Mouse (Mus musculus): ENCODE data around the gene 5730596B20Rik. TPM values are rescaled to one million over a fixed set of nuclear protein-coding genes. Genes with fewer than 3 reads are reported as not detected.

The 5730596B20Rik gene
- polyA plus RNA-seq, 1 experiment from 2014 or later, result 0.57 TPM

DNA sequence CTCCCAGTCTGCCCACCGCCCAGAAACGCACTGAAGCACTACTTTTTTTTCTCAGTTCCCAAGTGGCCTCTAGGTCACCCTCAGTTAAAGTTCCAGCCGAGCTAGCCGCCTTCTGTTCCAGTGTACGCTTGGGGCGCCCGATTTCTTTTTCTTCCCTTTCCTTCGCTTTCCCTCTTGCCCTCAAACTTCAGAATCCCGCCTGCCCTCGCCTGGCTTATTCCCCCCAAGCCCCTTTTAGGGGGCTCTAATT lies 25.7 kb downstream of the 5730596B20Rik start:
- H3K27ac ChIP-seq (ENCODE audit: low read depth, low read length), result no peak overlapping the region
- WGBS (ENCODE audit: insufficient replicate concordance), result 0% methylated on average over 10 of the region's 10 CpGs
- H3K4me3 ChIP-seq (ENCODE audit: low read depth, low read length), result peak overlapping the region; percentile 36
- no peaks in the 10 kb centered on the region for H3K9me3 ChIP-seq (replicated peaks; ENCODE audit: control insufficient read depth, low read length)
- H3K27me3 ChIP-seq (ENCODE audit: control insufficient read depth, insufficient read depth, low read length), result peaks cover 100% of the 10 kb centered on the region
- peak overlapping the region; percentile 66 for H3K4me2 ChIP-seq
- ATAC-seq (replicated peaks; ENCODE audit: insufficient number of reproducible peaks, low FRiP score, low TSS enrichment), result no peak
- peak overlapping the region; percentile 64; the same call in 1 of the 2 replicates for H3K9ac ChIP-seq (ENCODE audit: low read depth, low read length)
- no peaks in the 10 kb centered on the region for H3K36me3 ChIP-seq (ENCODE audit: control insufficient read depth, insufficient read depth, low read length)
- peaks cover 12% of the 10 kb centered on the region for H3K4me1 ChIP-seq (ENCODE audit: control insufficient read depth, insufficient read depth, low read length)

DNA sequence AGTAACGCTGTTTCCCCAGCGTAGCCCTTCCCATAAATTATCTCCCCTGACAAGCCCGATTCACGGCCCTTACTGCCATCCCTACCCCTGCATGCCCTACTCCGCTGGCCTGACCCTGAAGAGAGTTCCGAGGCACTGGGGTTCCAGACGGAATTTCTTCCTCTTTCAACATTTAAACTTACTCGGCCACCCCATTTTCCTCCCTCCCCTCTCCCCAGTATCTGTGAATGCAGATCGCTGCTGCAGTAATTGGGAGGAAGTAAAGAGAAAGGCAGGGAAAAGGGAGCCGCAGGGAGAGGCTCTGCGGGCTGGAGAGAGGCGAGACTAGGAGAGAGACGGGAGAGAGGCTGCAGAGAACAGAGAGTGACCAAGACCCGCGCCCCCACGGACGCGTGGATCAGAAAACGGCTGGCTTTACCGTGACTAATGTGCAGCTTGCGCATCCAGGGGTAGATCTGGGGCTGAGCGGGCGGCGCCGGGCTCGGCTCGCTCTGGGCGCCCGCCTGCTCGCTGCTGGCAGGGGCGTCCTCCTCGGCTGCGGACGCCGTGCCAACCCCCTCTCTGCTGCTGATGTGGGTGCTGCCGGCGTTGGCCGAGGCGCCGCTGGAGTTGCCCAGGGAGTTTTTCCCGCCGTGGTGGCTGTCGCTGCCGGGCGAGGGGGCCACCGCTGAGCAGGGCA lies 26.2 kb downstream of the 5730596B20Rik start:
- no peak for ATAC-seq (replicated peaks; ENCODE audit: insufficient number of reproducible peaks, low FRiP score, low TSS enrichment)
- H3K4me3 ChIP-seq (ENCODE audit: low read depth, low read length), result peak overlapping the region; percentile 36
- H3K4me2 ChIP-seq, result peak overlapping the region; percentile 66
- 0 out of 2 replicates have a peak overlapping the region, but pooled peaks have one; percentile 29 for H3K27ac ChIP-seq (ENCODE audit: low read depth, low read length)
- H3K9me3 ChIP-seq (replicated peaks; ENCODE audit: control insufficient read depth, low read length), result no peaks in the 10 kb centered on the region
- under 1% methylated on average over 46 of the region's 46 CpGs for WGBS (ENCODE audit: insufficient replicate concordance)
- H3K9ac ChIP-seq (ENCODE audit: low read depth, low read length), result peak overlapping the region; percentile 64; the same call in 1 of the 2 replicates
- H3K4me1 ChIP-seq (ENCODE audit: control insufficient read depth, insufficient read depth, low read length), result peaks cover 12% of the 10 kb centered on the region
- H3K27me3 ChIP-seq (ENCODE audit: control insufficient read depth, insufficient read depth, low read length), result peaks cover 100% of the 10 kb centered on the region
- no peaks in the 10 kb centered on the region for H3K36me3 ChIP-seq (ENCODE audit: control insufficient read depth, insufficient read depth, low read length)

DNA sequence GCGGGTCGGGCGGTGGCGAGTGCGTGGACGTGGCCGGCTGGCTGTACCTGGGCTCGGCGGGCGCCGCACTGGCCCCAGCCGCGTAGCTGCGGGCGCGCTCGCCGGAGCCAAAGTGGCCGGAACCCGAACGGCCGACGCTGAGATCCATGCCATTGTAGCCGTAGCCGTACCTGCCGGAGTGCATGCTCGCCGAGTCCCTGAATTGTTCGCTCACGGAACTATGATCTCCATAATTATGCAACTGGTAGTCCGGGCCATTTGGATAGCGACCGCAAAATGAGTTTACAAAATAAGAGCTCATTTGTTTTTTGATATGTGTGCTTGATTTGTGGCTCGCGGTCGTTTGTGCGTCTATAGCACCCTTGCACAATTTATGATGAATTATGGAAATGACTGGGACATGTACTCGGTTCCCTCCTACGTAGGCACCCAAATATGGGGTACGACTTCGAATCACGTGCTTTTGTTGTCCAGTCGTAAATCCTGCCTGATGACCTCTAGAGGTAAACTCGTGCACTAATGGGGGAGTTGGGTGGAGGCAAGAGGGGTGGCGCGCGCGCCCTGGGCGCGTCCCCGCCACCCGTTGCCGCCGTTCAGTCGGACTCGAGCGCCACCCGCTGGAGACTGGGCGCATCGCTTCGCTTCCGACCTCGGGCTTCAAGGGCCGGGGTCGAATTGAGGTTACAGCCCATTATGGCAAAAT lies 26.9 kb downstream of the 5730596B20Rik start, which contains the start of gene Hoxa5:
Hoxa5 (minus strand) TSS at position 538 of the 703 bp plus-strand sequence.
- no peak; the same call in 1 of the 2 replicates for ATAC-seq (replicated peaks; ENCODE audit: insufficient number of reproducible peaks, low FRiP score, low TSS enrichment)
- 0 out of 2 replicates have a peak within 1 kb of the TSS, but pooled peaks have one; percentile 29 for H3K27ac ChIP-seq (ENCODE audit: low read depth, low read length)

DNA sequence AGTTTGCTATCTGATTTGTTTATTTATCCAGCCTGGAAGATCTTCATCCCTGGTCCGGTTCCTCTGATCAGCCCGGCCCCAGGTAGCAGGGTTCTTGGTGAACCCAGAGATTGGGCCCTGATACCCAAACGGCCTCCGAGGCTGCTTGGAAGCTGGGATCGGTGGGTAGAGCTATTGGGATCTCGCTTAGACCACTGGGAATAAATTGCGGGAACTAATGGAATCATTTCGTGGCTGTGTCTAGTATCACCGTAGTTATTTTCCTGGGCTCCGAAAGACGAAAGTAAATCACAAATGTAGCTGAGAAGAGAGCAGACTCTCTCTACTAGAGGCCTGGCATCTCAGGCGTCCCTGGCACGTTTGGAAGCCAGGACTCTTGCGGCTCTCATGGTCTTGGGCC lies 27.9 kb downstream of the 5730596B20Rik start:
- ATAC-seq (replicated peaks; ENCODE audit: insufficient number of reproducible peaks, low FRiP score, low TSS enrichment), result no peak
- Histone ChIP-seq H3K27ac (ENCODE audit: low read depth, low read length) (no peak overlapping the region), H3K27me3 (ENCODE audit: control insufficient read depth, insufficient read depth, low read length) (peaks cover 100% of the 10 kb centered on the region), H3K36me3 (ENCODE audit: control insufficient read depth, insufficient read depth, low read length) (no peaks in the 10 kb centered on the region), H3K9me3 (replicated peaks; ENCODE audit: control insufficient read depth, low read length) (no peaks in the 10 kb centered on the region), H3K4me3 (ENCODE audit: low read depth, low read length) (no peak overlapping the region), H3K4me2 (no peak overlapping the region), H3K9ac (ENCODE audit: low read depth, low read length) (no peak overlapping the region), H3K4me1 (ENCODE audit: control insufficient read depth, insufficient read depth, low read length) (peaks cover 12% of the 10 kb centered on the region)
- 4% methylated on average over 14 of the region's 14 CpGs for WGBS (ENCODE audit: insufficient replicate concordance)

More for the DNA sequence above, 26.9 kb downstream of the 5730596B20Rik start, which contains the start of gene Hoxa5:
- no peaks in the 10 kb centered on the region for H3K36me3 ChIP-seq (ENCODE audit: control insufficient read depth, insufficient read depth, low read length)
- H3K9ac ChIP-seq (ENCODE audit: low read depth, low read length), result peak within 1 kb of the TSS; percentile 64; the same call in 1 of the 2 replicates
- no peaks in the 10 kb centered on the region for H3K9me3 ChIP-seq (replicated peaks; ENCODE audit: control insufficient read depth, low read length)
- H3K4me1 ChIP-seq (ENCODE audit: control insufficient read depth, insufficient read depth, low read length), result peaks cover 12% of the 10 kb centered on the region
- WGBS (ENCODE audit: insufficient replicate concordance), result under 1% methylated on average over 65 of the region's 65 CpGs
- H3K4me2 ChIP-seq, result peak within 1 kb of the TSS; percentile 66
- H3K27me3 ChIP-seq (ENCODE audit: control insufficient read depth, insufficient read depth, low read length), result peaks cover 100% of the 10 kb centered on the region
- peak within 1 kb of the TSS; percentile 36 for H3K4me3 ChIP-seq (ENCODE audit: low read depth, low read length)

DNA sequence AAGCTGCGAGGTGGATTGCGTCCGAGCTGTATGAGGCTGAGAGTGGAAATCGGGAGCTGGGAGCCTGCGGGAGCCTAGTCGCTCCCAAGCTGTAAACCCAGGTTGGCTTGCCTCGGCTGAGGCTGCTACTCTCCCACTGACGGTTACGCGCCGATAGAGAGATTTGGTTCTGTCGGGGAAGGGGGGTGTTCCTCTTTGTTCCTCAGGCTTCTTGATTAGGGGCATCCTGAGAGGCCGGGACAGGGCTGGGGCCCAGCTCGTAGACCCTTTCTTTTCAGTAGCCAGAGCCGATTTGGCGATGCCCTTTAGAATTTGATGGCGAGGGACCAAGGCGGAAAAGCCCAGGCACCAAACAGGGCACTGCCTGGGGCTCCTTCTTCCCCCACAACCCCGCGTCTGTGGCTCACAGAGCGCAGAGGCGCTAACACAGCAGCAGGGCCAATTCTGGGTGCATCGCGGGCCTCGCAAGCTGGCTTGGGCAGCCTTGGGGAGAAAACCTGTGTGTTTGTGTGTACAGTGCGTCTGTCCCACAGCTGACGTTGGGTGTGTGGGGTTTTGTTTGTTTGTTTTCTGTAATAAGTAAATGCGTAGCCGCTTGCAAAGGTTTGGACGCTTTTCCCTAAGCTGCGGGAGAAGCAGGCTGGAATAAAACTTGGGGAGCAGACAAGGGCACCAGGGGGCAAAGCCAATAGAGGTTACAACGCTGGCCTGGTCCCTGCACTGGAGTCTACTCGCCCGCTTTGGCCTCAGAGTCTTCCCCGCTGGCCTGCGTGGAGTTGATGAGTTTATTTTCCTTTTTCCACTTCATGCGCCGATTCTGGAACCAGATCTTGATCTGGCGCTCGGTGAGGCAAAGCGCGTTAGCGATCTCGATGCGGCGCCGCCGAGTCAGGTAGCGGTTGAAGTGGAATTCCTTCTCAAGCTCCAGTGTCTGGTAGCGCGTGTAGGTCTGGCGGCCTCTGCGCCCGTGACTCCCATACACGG lies 28.6 kb downstream of the 5730596B20Rik start:
- peaks cover 12% of the 10 kb centered on the region for H3K4me1 ChIP-seq (ENCODE audit: control insufficient read depth, insufficient read depth, low read length)
- no peaks in the 10 kb centered on the region for H3K9me3 ChIP-seq (replicated peaks; ENCODE audit: control insufficient read depth, low read length)
- ATAC-seq (replicated peaks; ENCODE audit: insufficient number of reproducible peaks, low FRiP score, low TSS enrichment), result no peak
- under 1% methylated on average over 55 of the region's 55 CpGs for WGBS (ENCODE audit: insufficient replicate concordance)
- no peak overlapping the region for H3K27ac ChIP-seq (ENCODE audit: low read depth, low read length)
- no peaks in the 10 kb centered on the region for H3K36me3 ChIP-seq (ENCODE audit: control insufficient read depth, insufficient read depth, low read length)
- H3K4me2 ChIP-seq, result peak overlapping the region; percentile 20
- H3K27me3 ChIP-seq (ENCODE audit: control insufficient read depth, insufficient read depth, low read length), result peaks cover 99% of the 10 kb centered on the region
- H3K4me3 ChIP-seq (ENCODE audit: low read depth, low read length), result no peak overlapping the region
- H3K9ac ChIP-seq (ENCODE audit: low read depth, low read length), result no peak overlapping the region

DNA sequence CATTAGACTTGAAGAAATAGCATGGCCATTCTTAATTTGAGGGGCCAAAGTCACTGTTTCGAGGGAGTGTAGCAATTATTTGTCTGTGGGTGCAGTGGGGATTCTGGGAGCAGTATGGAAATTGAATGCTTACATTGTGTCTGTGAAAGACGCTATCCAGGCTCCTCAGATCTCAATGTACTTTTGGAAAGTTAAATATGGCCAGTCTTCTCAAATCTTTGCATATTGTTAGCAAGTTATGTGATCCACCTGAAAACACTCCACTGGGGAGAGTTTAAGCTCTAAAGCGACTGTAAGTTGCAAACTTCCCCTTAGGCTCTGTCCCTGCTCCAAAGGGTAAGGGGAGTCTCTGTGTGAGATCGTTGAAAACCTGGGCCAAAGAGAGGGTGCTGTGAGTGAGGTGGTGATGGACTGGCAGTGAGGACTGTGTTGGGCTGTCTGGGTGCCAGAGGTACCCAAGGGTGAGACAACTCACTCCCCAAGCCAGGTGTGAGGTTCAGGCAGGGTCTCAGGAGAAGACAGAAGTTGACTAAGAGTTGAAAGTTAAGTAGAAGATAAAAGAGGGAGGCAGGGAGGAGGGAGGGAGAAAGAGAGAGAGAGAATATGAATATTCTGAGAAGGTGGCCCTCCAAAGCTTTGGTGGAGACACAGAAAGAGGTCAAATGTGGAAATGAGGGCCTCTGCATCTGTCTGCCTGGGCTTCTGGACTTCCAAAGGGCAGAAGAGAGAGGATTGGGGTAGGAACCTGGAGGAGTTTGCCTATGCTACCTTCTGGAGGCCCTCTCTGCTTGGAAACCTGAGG lies 29.8 kb downstream of the 5730596B20Rik start:
- Histone ChIP-seq H3K9ac (ENCODE audit: low read depth, low read length) (no peak overlapping the region), H3K27ac (ENCODE audit: low read depth, low read length) (no peak overlapping the region), H3K4me3 (ENCODE audit: low read depth, low read length) (no peak overlapping the region), H3K4me2 (no peak overlapping the region), H3K9me3 (replicated peaks; ENCODE audit: control insufficient read depth, low read length) (no peaks in the 10 kb centered on the region), H3K27me3 (ENCODE audit: control insufficient read depth, insufficient read depth, low read length) (peaks cover 99% of the 10 kb centered on the region), H3K4me1 (ENCODE audit: control insufficient read depth, insufficient read depth, low read length) (peaks cover 15% of the 10 kb centered on the region), H3K36me3 (ENCODE audit: control insufficient read depth, insufficient read depth, low read length) (no peaks in the 10 kb centered on the region)
- no peak for ATAC-seq (replicated peaks; ENCODE audit: insufficient number of reproducible peaks, low FRiP score, low TSS enrichment)
- WGBS (ENCODE audit: insufficient replicate concordance), result 6% methylated on average over 4 of the region's 4 CpGs

DNA sequence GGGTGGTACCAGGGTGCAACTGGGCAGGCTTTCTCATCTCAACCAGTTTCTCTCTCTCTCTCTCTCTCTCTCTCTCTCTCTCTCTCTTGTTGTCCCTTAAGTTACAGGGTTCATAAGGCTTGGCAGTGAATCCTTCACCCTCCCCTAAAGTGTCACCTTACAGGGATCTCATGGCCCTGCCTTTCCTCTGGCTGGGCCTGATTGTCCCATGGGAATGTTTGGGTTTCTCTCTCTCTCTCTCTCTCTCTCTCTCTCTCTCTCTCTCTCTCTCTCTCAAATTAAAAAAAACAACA lies 30.3 kb downstream of the 5730596B20Rik start:
- Histone ChIP-seq H3K4me2 (no peak overlapping the region), H3K36me3 (ENCODE audit: control insufficient read depth, insufficient read depth, low read length) (no peaks in the 10 kb centered on the region), H3K27ac (ENCODE audit: low read depth, low read length) (no peak overlapping the region), H3K9ac (ENCODE audit: low read depth, low read length) (no peak overlapping the region), H3K9me3 (replicated peaks; ENCODE audit: control insufficient read depth, low read length) (no peaks in the 10 kb centered on the region), H3K27me3 (ENCODE audit: control insufficient read depth, insufficient read depth, low read length) (peaks cover 99% of the 10 kb centered on the region), H3K4me1 (ENCODE audit: control insufficient read depth, insufficient read depth, low read length) (peaks cover 16% of the 10 kb centered on the region), H3K4me3 (ENCODE audit: low read depth, low read length) (no peak overlapping the region)
- ATAC-seq (replicated peaks; ENCODE audit: insufficient number of reproducible peaks, low FRiP score, low TSS enrichment), result no peak
